Comparison of ENCODE assay signal across 9 mouse cellular contexts in the genomic region with DNA sequence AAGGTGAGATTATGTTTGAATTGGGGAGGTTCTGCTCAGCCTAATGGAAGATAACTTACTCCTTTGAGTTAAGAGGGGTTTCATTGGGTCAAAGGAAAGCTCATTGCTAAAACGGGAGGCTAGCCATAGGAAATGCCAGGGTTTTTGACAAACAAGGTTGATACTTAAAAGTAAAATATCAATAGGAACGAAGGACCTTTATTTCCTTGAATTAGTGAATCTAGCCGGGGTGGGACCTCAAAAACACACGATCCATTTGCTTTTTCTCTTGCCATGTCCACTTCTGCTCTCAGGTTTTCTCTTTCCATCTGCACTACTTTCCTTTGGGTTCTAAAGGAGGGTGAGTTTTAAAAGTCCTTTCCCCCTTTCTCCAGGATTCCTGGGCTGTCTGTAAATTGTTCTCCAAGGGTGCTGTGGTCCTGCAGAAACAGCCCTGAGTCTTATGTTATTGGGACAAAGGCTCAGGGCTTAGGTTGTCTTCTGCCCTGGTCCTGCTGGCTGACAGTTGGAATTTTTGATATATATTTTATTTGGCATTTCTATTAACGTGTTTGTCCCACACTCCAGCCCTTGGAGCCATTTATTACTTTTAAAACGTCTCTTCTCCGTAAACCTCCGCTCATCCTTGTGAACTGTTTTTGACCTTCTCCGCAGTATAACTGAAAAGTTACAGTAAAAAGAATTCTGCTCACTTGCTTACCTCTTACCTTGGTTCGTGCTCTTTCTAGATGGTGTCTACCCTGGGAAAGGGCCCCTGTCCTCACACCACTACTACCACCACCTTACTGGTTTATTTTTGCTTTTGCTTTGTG. TPM values are rescaled to one million over a fixed set of nuclear protein-coding genes. Genes with fewer than 3 reads are reported as not detected.
A peak's percentile ranks its signal among the peaks of the same experiment; 100 is the strongest.
DNase-seq lines count a peak whose midpoint lies in the region; ATAC-seq lines count a peak whose summit lies in the region.
"Had no signal": no experiment of that assay in that cellular context is flagged by ENCODE, and none has a peak within 500 bp of the region (broad histone marks: within the 10 kb centered on the region; RNA-seq: fewer than 3 reads in every experiment).

No protein-coding gene starts in this region.

- WGBS in heart, embryonic 12.5 days = 28% methylated on average over 10 of the region's 10 CpGs
- WGBS in embryonic facial prominence, embryonic 10.5 days = 12% methylated on average over 10 of the region's 10 CpGs
- WGBS in hindbrain, embryonic 14.5 days = 8% methylated on average over 10 of the region's 10 CpGs
- 7% methylated on average over 10 of the region's 10 CpGs for WGBS in midbrain, embryonic 16.5 days

- peak overlapping the region; percentile 68 for H3K4me3 ChIP-seq in heart, embryonic 12.5 days
- peak overlapping the region; percentile 89 for H3K4me3 ChIP-seq in embryonic facial prominence, embryonic 10.5 days
- H3K4me3 ChIP-seq in hindbrain, embryonic 14.5 days (replicated peaks; ENCODE audit: low read length) = peak overlapping the region; percentile 71
- H3K4me3 ChIP-seq in midbrain, embryonic 16.5 days (ENCODE audit: low read depth, low read length) = peak overlapping the region; percentile 43

- no peaks in the 10 kb centered on the region for H3K27me3 ChIP-seq in heart, embryonic 12.5 days (replicated peaks)
- peaks cover 78% of the 10 kb centered on the region for H3K27me3 ChIP-seq in embryonic facial prominence, embryonic 10.5 days (replicated peaks; ENCODE audit: low read depth, poor library complexity, severe bottlenecking)
- H3K27me3 ChIP-seq in hindbrain, embryonic 14.5 days (ENCODE audit: control insufficient read depth, insufficient read depth, low read length) = 0 out of 2 replicates have a peak, but pooled peaks cover 4% of the 10 kb centered on the region
- H3K27me3 ChIP-seq in midbrain, embryonic 16.5 days (ENCODE audit: control insufficient read depth, insufficient read depth, low read depth, low read length) = peaks cover 3% of the 10 kb centered on the region; the same call in 1 of the 2 replicates
- H3K27me3 ChIP-seq: CH12.LX had no signal

- peak overlapping the region; percentile 81 for H3K4me2 ChIP-seq in heart, embryonic 12.5 days
- peak overlapping the region; percentile 65 for H3K4me2 ChIP-seq in hindbrain, embryonic 14.5 days (replicated peaks)
- peak overlapping the region; percentile 62 for H3K4me2 ChIP-seq in midbrain, embryonic 16.5 days (ENCODE audit: low read length)

- peak overlapping the region; percentile 73 for H3K27ac ChIP-seq in heart, embryonic 12.5 days (ENCODE audit: poor library complexity, severe bottlenecking)
- peak overlapping the region; percentile 95 for H3K27ac ChIP-seq in embryonic facial prominence, embryonic 10.5 days (replicated peaks)
- peak overlapping the region; percentile 99 for H3K27ac ChIP-seq in hindbrain, embryonic 14.5 days
- H3K27ac ChIP-seq in midbrain, embryonic 16.5 days (ENCODE audit: low read length) = peak overlapping the region; percentile 84

- no peaks in the 10 kb centered on the region for H3K9me3 ChIP-seq in heart, embryonic 12.5 days (replicated peaks)
- no peaks in the 10 kb centered on the region for H3K9me3 ChIP-seq in embryonic facial prominence, embryonic 10.5 days
- H3K9me3 ChIP-seq in hindbrain, embryonic 14.5 days (ENCODE audit: control insufficient read depth, low read length) = no peaks in the 10 kb centered on the region
- no peaks in the 10 kb centered on the region for H3K9me3 ChIP-seq in midbrain, embryonic 16.5 days (replicated peaks; ENCODE audit: control insufficient read depth, low read length, poor library complexity, severe bottlenecking)

- ATAC-seq in heart, embryonic 12.5 days (ENCODE audit: insufficient number of reproducible peaks, low FRiP score) = no peak
- ATAC-seq in hindbrain, embryonic 14.5 days (ENCODE audit: low FRiP score) = no peak
- ATAC-seq in midbrain, embryonic 16.5 days = no peak
- no peak for ATAC-seq in erythroblast, adult 5-6 weeks (replicated peaks; ENCODE audit: low FRiP score, poor library complexity, severe bottlenecking)

- H3K4me1 ChIP-seq in heart, embryonic 12.5 days (replicated peaks) = peaks cover 26% of the 10 kb centered on the region
- peaks cover 62% of the 10 kb centered on the region for H3K4me1 ChIP-seq in embryonic facial prominence, embryonic 10.5 days
- peaks cover 14% of the 10 kb centered on the region; the same call in 1 of the 2 replicates for H3K4me1 ChIP-seq in hindbrain, embryonic 14.5 days (replicated peaks; ENCODE audit: control insufficient read depth, insufficient read depth, low read length)
- peaks cover 21% of the 10 kb centered on the region for H3K4me1 ChIP-seq in midbrain, embryonic 16.5 days (ENCODE audit: control insufficient read depth, insufficient read depth, low read length)

- intact Hi-C loops in heart, postnatal 36 days (cut with DNase I) = loop anchor here (1.0 to 10.0 kb wide), 4 partner anchors 214 to 1806 kb away; a partner anchor contains a TSS

- H3K36me3 ChIP-seq in heart, embryonic 12.5 days = no peaks in the 10 kb centered on the region
- H3K36me3 ChIP-seq in embryonic facial prominence, embryonic 10.5 days (replicated peaks) = no peaks in the 10 kb centered on the region
- no peaks in the 10 kb centered on the region for H3K36me3 ChIP-seq in hindbrain, embryonic 14.5 days (replicated peaks; ENCODE audit: control insufficient read depth, insufficient read depth)
- no peaks in the 10 kb centered on the region for H3K36me3 ChIP-seq in midbrain, embryonic 16.5 days (ENCODE audit: control insufficient read depth, insufficient read depth, low read length)

- H3K9ac ChIP-seq in heart, embryonic 12.5 days = peak overlapping the region; percentile 75
- peak overlapping the region; percentile 99 for H3K9ac ChIP-seq in hindbrain, embryonic 14.5 days
- peak overlapping the region; percentile 52 for H3K9ac ChIP-seq in midbrain, embryonic 16.5 days (ENCODE audit: low read depth, low read length)

- DNase-seq in heart, postnatal 36 days = no peak
- no peak for DNase-seq in embryonic facial prominence, embryonic 10.5 days (ENCODE audit: low spot score)
- DNase-seq in hindbrain, embryonic 14.5 days (ENCODE audit: low spot score) = peak; percentile 41
- DNase-seq in urinary bladder, postnatal 10 days (ENCODE audit: low spot score) = no peak
- DNase-seq in cerebellum, adult 11-12 months = no peak

RNA-seq across cellular contexts. Expression of a gene that starts 5.2 kb away (rescaled TPM):
- 49.9 and 52.9 TPM in 2 replicates for polyA plus RNA-seq in heart, embryonic 12.5 days (2016; fragmentation: Nextera tagmentation; extraction: Ambion mirVana)
- total RNA-seq in heart, postnatal 36 days (2021) = 10 to 100 TPM; 20.8 to 27.4 TPM
- 67.0 and 71.9 TPM in 2 replicates for polyA plus RNA-seq in embryonic facial prominence, embryonic 10.5 days (2016; fragmentation: Nextera tagmentation; extraction: Ambion mirVana)
- polyA plus RNA-seq in hindbrain, embryonic 14.5 days (2014; fragmentation: Nextera tagmentation; extraction: Ambion mirVana) = 136 and 159 TPM in 2 replicates
- polyA plus RNA-seq in midbrain, embryonic 16.5 days (2015; fragmentation: Nextera tagmentation; extraction: Ambion mirVana) = 62.5 and 70.2 TPM in 2 replicates
- 0.63 TPM in 1 of 2 replicates, not detected in the other for total RNA-seq in erythroblast, adult 5-6 weeks (2015; ENCODE audit: low replicate concordance)
- total RNA-seq in erythroblast, adult 5-6 weeks (2017; ENCODE audit: low replicate concordance) = not detected in 2 replicates
- total RNA-seq: CH12.LX had no signal
